Mouse (Mus musculus): Measurements from ENCODE around the gene Mybph.
A peak's percentile ranks its signal among the peaks of the same experiment; 100 is the strongest.

Gene Mybph

GRCm38 (mm10) chr1:134193126-134193525 is at the start of gene Mybph:
TSS of gene Mybph (plus strand) at chr1:134193448.
- DNase-seq (ENCODE audit: low spot score): no peak

DNA sequence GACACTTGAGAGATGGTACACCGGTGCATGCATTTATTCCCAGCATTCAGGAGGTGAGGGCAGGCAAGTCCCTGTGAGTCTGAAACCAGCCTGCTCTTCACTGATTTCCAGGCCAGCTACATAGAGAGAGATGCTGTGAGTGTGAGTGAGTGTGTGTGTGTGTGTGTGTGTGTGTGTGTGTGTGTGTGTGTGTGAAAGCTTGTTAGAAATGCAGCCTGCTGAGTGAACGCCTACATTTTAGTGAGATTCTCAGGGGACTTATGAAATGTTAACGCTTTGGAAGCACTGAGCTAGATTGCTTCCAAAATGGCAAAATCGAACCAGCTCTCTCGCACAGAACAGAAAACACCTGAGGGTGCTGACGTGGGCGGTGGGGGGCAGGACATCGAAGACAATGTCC is 47.2 kb upstream of the Mybph start:
- DNase-seq (ENCODE audit: low spot score): no peak

GRCm38 (mm10) chr1:134150076-134150475 is 43.2 kb upstream of the Mybph start:
- DNase-seq (ENCODE audit: low spot score): no peak

- DNase-seq (ENCODE audit: low spot score): no peak
Observed at GRCm38 (mm10) chr1:134150745-134151144, 42.5 kb upstream of the Mybph start.

DNA sequence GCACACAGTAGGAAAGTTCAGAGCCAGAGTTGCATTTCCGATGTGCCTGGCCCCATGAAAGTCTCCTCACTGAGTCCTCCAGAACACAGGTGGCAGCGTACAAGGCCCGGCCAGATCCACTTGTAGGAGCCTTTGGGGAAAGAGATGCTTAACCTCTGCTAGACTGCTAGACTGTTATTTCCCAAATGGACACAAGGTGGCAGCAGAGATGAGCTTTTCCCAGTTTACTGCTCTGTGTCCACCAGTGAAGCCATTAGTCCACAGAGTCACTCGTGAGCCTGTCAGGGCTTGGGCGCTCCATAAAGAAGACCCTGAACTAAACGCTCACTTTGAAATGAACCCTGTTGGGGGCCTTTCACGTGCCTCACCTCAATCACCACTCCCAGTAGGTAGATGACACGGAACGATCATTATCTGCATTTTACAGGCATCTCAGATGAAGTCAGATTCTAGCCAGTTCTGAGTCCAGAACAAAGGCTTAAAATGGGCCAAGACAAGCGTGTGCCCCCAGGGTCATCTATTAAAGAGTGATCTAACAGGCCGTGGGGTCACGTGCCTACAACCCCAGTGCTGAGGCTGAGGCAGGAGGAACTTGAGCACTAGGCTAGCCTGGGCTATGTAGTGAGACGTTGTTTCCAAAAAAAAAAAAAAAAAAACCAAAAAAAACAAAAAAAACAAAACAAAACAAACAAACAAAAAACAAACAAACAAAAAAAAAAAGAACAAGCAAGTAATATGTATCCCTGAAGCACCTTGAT is 41.4 kb upstream of the Mybph start:
- peak; percentile 44 for DNase-seq (ENCODE audit: low spot score)

DNA sequence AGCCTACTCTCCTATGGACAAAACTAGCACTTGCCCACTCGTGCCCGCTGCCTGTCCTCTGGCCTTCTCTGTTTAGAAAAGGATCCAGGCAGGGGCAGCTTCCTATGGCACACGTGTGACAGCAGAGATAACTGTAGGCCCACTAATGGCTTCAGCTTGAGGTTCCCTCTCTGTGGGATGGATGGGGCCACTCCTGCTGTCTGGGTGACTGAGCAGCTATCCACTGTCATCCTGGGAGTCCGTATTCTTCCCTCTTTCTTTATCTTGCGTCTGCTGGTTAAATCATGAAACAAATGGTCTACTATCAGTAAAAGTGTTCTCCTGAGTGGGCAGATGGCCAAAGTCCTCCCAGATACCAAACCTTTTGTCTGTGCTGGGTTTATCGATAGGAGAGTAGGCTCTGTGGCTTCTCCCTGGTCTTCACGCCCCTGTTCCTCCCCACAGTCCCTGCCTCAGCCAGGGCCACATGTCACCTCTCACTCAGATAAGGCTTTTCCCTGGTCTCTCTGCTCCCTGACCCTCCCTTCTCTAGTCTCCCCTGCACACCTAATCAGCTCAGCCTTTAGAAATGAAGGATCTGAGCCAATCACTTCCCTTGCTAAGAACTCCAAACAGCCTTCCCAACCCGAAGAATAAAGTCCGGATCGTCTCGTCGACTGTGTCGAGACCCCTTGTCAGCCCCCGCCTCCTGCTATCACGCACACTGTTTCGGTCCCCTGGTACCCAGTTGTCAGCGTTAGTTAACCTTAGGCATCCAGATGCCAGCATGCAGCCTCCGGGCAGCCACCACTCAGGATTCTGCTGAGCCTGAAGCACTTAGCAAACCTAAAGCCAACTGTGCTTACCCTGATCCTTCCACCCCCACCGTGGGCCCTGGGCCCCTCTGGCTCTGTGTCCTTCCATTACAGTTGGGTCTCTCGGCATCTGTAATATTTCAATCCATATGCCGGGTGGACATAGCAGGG is 40.3 kb upstream of the Mybph start:
- no peak for DNase-seq (ENCODE audit: low spot score)

DNA sequence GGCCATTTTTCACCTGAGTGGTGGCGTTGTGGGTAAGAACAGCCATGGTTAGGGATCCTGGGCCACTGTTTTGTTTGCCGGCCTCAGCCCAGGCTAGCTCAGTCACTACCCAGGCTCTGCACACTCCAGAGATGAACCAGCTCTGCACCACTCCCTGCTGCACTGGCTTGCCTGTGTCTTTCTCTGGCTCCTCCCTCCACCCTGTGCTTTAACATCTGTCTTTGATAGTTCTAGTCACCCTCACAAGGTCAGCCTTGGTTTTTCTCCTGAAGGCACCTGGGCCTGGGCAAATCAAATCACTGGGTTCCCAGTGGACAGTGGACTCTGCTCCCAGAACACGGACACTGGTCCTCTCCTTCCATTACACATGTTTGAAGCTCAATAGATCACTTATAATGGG is 39.1 kb upstream of the Mybph start:
- DNase-seq (ENCODE audit: low spot score): no peak

- no peak for DNase-seq (ENCODE audit: low spot score)
Observed at GRCm38 (mm10) chr1:134154655-134155054, 38.6 kb upstream of the Mybph start.

- DNase-seq (ENCODE audit: low spot score): no peak
Observed at GRCm38 (mm10) chr1:134160404-134160803, 32.8 kb upstream of the Mybph start.

GRCm38 (mm10) chr1:134161399-134161798 is 31.8 kb upstream of the Mybph start:
- no peak for DNase-seq (ENCODE audit: low spot score)

GRCm38 (mm10) chr1:134162510-134163225 is 30.6 kb upstream of the Mybph start:
- no peak for DNase-seq (ENCODE audit: low spot score)

DNA sequence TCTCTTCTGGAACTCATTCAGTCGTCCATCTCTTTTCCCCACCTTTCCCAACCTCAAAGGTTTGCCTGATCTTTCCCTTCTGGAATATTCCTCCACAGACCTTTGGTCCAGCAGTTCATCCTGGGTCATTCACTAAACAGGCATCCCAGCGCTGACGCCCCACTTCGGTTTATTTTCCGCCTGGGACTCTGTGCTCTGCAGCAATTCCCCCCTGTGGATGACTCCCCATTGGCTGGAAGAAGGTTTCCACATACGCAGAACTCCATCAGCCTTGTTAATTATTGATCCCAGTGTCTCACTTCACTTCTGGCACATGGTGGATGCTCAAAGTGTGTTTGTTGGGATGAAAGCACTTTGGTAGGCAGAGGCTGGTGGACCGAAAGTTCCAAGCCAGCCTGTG is 29.8 kb upstream of the Mybph start:
- no peak for DNase-seq (ENCODE audit: low spot score)

GRCm38 (mm10) chr1:134164454-134164853 is 28.8 kb upstream of the Mybph start:
- no peak for DNase-seq (ENCODE audit: low spot score)

DNA sequence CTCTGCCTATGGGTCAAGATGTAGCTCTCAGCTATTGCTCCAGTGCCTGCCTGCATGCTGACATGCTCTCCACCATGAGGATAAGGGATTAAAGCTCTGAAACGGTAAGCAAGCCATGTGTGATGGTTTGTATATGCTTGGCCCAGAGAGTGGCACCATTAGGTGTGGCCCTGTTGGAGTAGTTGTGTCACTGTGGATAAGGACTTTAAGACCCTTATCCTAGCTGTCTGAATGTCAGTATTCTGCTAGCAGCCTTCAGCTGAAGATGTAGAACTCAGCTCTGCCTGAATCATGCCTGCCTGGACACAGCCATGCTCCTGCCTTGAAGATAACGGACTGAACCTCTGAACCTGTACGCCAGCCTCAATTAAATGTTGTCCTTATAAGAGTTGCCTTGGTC is 26.7 kb upstream of the Mybph start:
- DNase-seq (ENCODE audit: low spot score): no peak

- no peak for DNase-seq (ENCODE audit: low spot score)
Observed at GRCm38 (mm10) chr1:134167416-134168305, 25.6 kb upstream of the Mybph start.

- DNase-seq (ENCODE audit: low spot score): no peak
Observed at GRCm38 (mm10) chr1:134168567-134168966, 24.7 kb upstream of the Mybph start.

GRCm38 (mm10) chr1:134168985-134169697 is 24.1 kb upstream of the Mybph start:
- no peak for DNase-seq (ENCODE audit: low spot score)

GRCm38 (mm10) chr1:134173081-134173480 is 20.2 kb upstream of the Mybph start:
- no peak for DNase-seq (ENCODE audit: low spot score)

DNA sequence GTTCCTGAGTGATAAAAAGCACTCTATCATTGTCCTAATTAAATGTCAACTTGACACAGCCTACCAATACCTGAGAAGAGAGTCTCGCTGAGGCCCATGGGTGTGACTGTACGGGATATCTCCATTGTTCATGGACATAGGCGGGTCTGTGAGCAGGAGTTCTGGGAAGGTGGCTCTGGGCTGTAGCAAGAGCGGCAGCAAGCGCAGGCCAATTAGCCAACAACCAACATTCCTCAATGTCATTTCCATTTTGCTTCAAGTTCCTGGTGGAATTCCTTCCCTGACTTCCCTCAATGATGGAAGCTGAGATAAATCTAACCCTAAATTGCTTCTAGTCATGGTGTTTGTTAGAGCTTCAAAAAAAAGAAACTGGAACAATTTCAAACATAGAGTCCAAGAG is 15.3 kb upstream of the Mybph start:
- DNase-seq (ENCODE audit: low spot score): no peak

DNA sequence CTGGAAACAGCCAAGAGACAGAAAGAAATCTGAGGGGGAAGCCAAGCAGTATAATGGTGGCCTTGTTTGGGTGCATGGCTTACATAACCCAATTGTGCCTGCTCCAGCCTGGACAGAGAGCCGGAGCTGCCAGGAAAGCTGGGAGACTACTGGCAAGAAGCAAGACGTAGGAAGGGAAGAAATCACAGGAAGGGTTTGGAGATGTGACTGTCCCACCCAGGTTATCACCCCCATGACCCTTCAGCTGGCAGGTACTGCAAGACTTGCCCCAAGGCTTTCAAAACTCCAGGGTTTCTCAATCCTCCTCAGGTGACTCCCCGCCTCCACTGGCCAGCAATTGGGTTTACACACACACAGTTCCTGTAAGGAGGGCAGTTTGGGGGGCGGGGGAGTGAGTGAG is 11.2 kb upstream of the Mybph start, which contains the start of gene Chil1:
Chil1 (plus strand) TSS at position 152 of the 400 bp plus-strand sequence.
- no peak for DNase-seq (ENCODE audit: low spot score)

- DNase-seq (ENCODE audit: low spot score): no peak
Observed at GRCm38 (mm10) chr1:134184089-134184488, 9.2 kb upstream of the Mybph start.
